Mouse (Mus musculus) liver, embryonic 14.5 days (tissue): ENCODE results near the gene Pqlc2. TPM values are rescaled to one million over a fixed set of nuclear protein-coding genes. Genes with fewer than 3 reads are reported as not detected.

Experiments used
- ATAC-seq: fragments of 200-750 bp; cut with Nextera tagmentation; 2 replicates; pipeline ENCODE4 v1.8.0; 2017; ENCODE audit warnings: moderate number of reproducible peaks, mild to moderate bottlenecking, moderate library complexity; ENCODE audit not compliant: insufficient read depth
- DNase-seq, 3 experiments: peaks; one replicate each; pipeline ENCODE4 v3.0.0-alpha.2; 2012 to 2013; ENCODE audit warnings: low read depth in 3 of 3, low spot score in 3 of 3
- H3K27ac ChIP-seq: fragments of 300-500 bp; sonication (generic); 2 replicates; pipeline ENCODE4 v1.5.1; 2014; ENCODE audit warnings: moderate library complexity, mild to moderate bottlenecking, control low read depth, inconsistent platforms
- H3K27me3 ChIP-seq: fragments of 300-500 bp; sonication (generic); 2 replicates; pipeline ENCODE4 v1.6.1; 2014; ENCODE audit warnings: mild to moderate bottlenecking, low read length, moderate library complexity; ENCODE audit not compliant: control insufficient read depth, insufficient read depth
- H3K36me3 ChIP-seq: fragments of 300-500 bp; sonication (generic); replicated peaks from 2 replicates; pipeline ENCODE4 v1.6.1; 2014; ENCODE audit warnings: low read depth; ENCODE audit not compliant: control insufficient read depth, insufficient read depth
- H3K4me1 ChIP-seq, 2 experiments: fragments of 200-500 bp in 1 of 2; fragments of 300-500 bp in 1 of 2; sonication (generic) in 1 of 2; replicated peaks; 2 replicates each; pipeline ENCODE4 v1.6.1; 2012 to 2014; ENCODE audit warnings: antibody characterized with exemption in 1 of 2, inconsistent platforms in 1 of 2, low read length in 1 of 2; ENCODE audit not compliant: control insufficient read depth in 2 of 2, insufficient read depth in 2 of 2
- H3K4me2 ChIP-seq: fragments of 300-500 bp; sonication (generic); 2 replicates; pipeline ENCODE4 v1.6.1; 2014; ENCODE audit warnings: low read depth, mild to moderate bottlenecking, control low read depth, moderate library complexity
- H3K4me3 ChIP-seq, 2 experiments: fragments of 200-500 bp in 1 of 2; fragments of 300-500 bp in 1 of 2; sonication (generic) in 1 of 2; 2 replicates each; pipeline ENCODE4 v1.5.1; 2012 to 2014; ENCODE audit warnings: low read depth in 2 of 2, low read length in 2 of 2, mild to moderate bottlenecking in 2 of 2, control low read depth in 1 of 2, inconsistent platforms in 1 of 2, moderate library complexity in 1 of 2; ENCODE audit not compliant: insufficient read depth in 1 of 2
- H3K9ac ChIP-seq: fragments of 300-500 bp; sonication (generic); replicated peaks from 2 replicates; pipeline ENCODE4 v1.6.1; 2014; ENCODE audit warnings: mild to moderate bottlenecking, control low read depth, moderate library complexity
- H3K9me3 ChIP-seq: fragments of 300-500 bp; sonication (generic); 2 replicates; pipeline ENCODE4 v1.6.1; 2016; ENCODE audit warnings: low read length, mixed read lengths; ENCODE audit not compliant: control insufficient read depth
- CTCF ChIP-seq: IDR thresholded peaks from 2 replicates; pipeline ENCODE4 v1.5.1; 2016; ENCODE audit warnings: antibody characterized with exemption, low read depth, control low read depth
- EP300 ChIP-seq: IDR thresholded peaks from 2 replicates; pipeline ENCODE4 v1.6.1; 2016; ENCODE audit warnings: antibody characterized with exemption, low read depth
- WGBS: fragments of 180-500 bp; shearing (Covaris S2); extraction: QIAGEN DNeasy Blood & Tissue Kit; methylation state at CpG from one replicate; pipeline ENCODE4 v1.1.7; 2014; ENCODE audit not compliant: insufficient replicate concordance; 5-methylcytosine and 5-hydroxymethylcytosine counted together
- polyA plus RNA-seq, 2 experiments: library from polyadenylated mRNA; depleted of rRNA in 1 of 2; stranded (reverse) in 1 of 2; unstranded in 1 of 2; fragments of >200 nt; fragmentation: Nextera tagmentation in 1 of 2; extraction: Ambion mirVana in 1 of 2; gene quantifications; 2 replicates each; pipeline versions ENCODE4 v1.2.1 to v1.2.3; 2012 to 2014

Gene Pqlc2
- polyA plus RNA-seq, 2 experiments = 8.1 to 8.6 TPM

GRCm38 (mm10) chr4:139259302-139259871, 51.1 kb downstream of the Pqlc2 start:
- Histone ChIP-seq H3K36me3 (peaks cover 12% of the 10 kb centered on the region), H3K27me3 (no peaks in the 10 kb centered on the region), H3K9ac (no peak overlapping the region), H3K27ac (no peak overlapping the region), H3K4me3 (no peak overlapping the region), H3K9me3 (no peaks in the 10 kb centered on the region), H3K4me1 (no peaks in the 10 kb centered on the region), H3K4me2 (no peak overlapping the region)
- WGBS = 84% methylated on average over 11 of the region's 11 CpGs
- TF ChIP-seq CTCF (no peak), EP300 (no peak)
- ATAC-seq (no peak), DNase-seq (no peak)

GRCm38 (mm10) chr4:139258621-139259301, 51.7 kb downstream of the Pqlc2 start:
- no peak overlapping the region for H3K27ac ChIP-seq
- H3K9me3 ChIP-seq = no peaks in the 10 kb centered on the region
- H3K4me3 ChIP-seq = no peak overlapping the region
- TF ChIP-seq CTCF = no peak
- no peak for TF ChIP-seq EP300
- H3K4me1 ChIP-seq = no peaks in the 10 kb centered on the region
- 54% methylated on average over 6 of the region's 6 CpGs for WGBS
- H3K4me2 ChIP-seq = no peak overlapping the region
- ATAC-seq = no peak
- peaks cover 12% of the 10 kb centered on the region for H3K36me3 ChIP-seq
- no peak overlapping the region for H3K9ac ChIP-seq
- H3K27me3 ChIP-seq = no peaks in the 10 kb centered on the region
- no peak for DNase-seq

GRCm38 (mm10) chr4:139256708-139257107, 53.8 kb downstream of the Pqlc2 start:
- H3K4me3 ChIP-seq = no peak overlapping the region
- H3K9ac ChIP-seq = no peak overlapping the region
- TF ChIP-seq CTCF (no peak), EP300 (no peak)
- no peak overlapping the region for H3K4me2 ChIP-seq
- peaks cover 0 to 2% of the 10 kb centered on the region in 2 experiments; a peak in 2 of 4 replicates for H3K4me1 ChIP-seq
- no peaks in the 10 kb centered on the region for H3K9me3 ChIP-seq
- DNase-seq (no peak), ATAC-seq (no peak)
- no peak overlapping the region for H3K27ac ChIP-seq
- 78% methylated on average over 8 of the region's 8 CpGs for WGBS
- H3K27me3 ChIP-seq = no peaks in the 10 kb centered on the region
- peaks cover 8% of the 10 kb centered on the region for H3K36me3 ChIP-seq

GRCm38 (mm10) chr4:139256146-139256545, 54.4 kb downstream of the Pqlc2 start:
- Histone ChIP-seq H3K4me1 (peaks cover 2 to 7% of the 10 kb centered on the region in 2 experiments; a peak in 3 of 4 replicates), H3K9me3 (no peaks in the 10 kb centered on the region), H3K4me3 (no peak overlapping the region), H3K27me3 (no peaks in the 10 kb centered on the region), H3K27ac (no peak overlapping the region), H3K9ac (no peak overlapping the region), H3K36me3 (peaks cover 5% of the 10 kb centered on the region), H3K4me2 (no peak overlapping the region)
- TF ChIP-seq EP300 (no peak), CTCF (no peak)
- no peak for ATAC-seq
- no peak for DNase-seq
- WGBS = 73% methylated on average over 4 of the region's 4 CpGs

GRCm38 (mm10) chr4:139253206-139253605, 57.3 kb downstream of the Pqlc2 start:
- DNase-seq = no peak
- Histone ChIP-seq H3K27me3 (no peaks in the 10 kb centered on the region), H3K4me2 (no peak overlapping the region), H3K27ac (no peak overlapping the region), H3K4me1 (peaks cover 3 to 20% of the 10 kb centered on the region in 2 experiments; a peak in 3 of 4 replicates), H3K36me3 (peaks cover 4% of the 10 kb centered on the region), H3K9me3 (no peaks in the 10 kb centered on the region), H3K9ac (no peak overlapping the region), H3K4me3 (no peak overlapping the region)
- WGBS = 82% methylated on average over 9 of the region's 9 CpGs
- TF ChIP-seq CTCF (no peak), EP300 (no peak)
- ATAC-seq = no peak
